Mouse (Mus musculus): ENCODE data around the gene Plekhh1.
A peak's percentile ranks its signal among the peaks of the same experiment; 100 is the strongest.

Plekhh1 gene

GRCm38 (mm10) chr12:79028911-79029861 lies at the start of gene Plekhh1:
Plekhh1 (plus strand) TSS chr12:79029163.
- peak; percentile 24 for DNase-seq (ENCODE audit: low read depth)

GRCm38 (mm10) chr12:78980683-78981091 lies 48.3 kb upstream of the Plekhh1 start:
- peak; percentile 8 for DNase-seq (ENCODE audit: low read depth)

- no peak for DNase-seq (ENCODE audit: low read depth)
Observed at GRCm38 (mm10) chr12:78981131-78981530, 47.8 kb upstream of the Plekhh1 start.

- DNase-seq (ENCODE audit: low read depth) = peak; percentile 5
Observed at GRCm38 (mm10) chr12:78981938-78982825, 46.8 kb upstream of the Plekhh1 start.

GRCm38 (mm10) chr12:78983296-78984034 lies 45.5 kb upstream of the Plekhh1 start:
- DNase-seq (ENCODE audit: low read depth) = no peak

- peak; percentile 66 for DNase-seq (ENCODE audit: low read depth)
Observed at GRCm38 (mm10) chr12:78984035-78984432, 44.9 kb upstream of the Plekhh1 start.

- DNase-seq (ENCODE audit: low read depth) = no peak
Observed at GRCm38 (mm10) chr12:78987581-78988081, 41.3 kb upstream of the Plekhh1 start.

- no peak for DNase-seq (ENCODE audit: low read depth)
Observed at GRCm38 (mm10) chr12:78996271-78996670, 32.7 kb upstream of the Plekhh1 start.

- no peak for DNase-seq (ENCODE audit: low read depth)
Observed at GRCm38 (mm10) chr12:78996711-78997110, 32.3 kb upstream of the Plekhh1 start.

- DNase-seq (ENCODE audit: low read depth) = no peak
Observed at GRCm38 (mm10) chr12:79002406-79002805, 26.6 kb upstream of the Plekhh1 start.

- DNase-seq (ENCODE audit: low read depth) = no peak
Observed at GRCm38 (mm10) chr12:79002978-79003377, 26.0 kb upstream of the Plekhh1 start.

- no peak for DNase-seq (ENCODE audit: low read depth)
Observed at GRCm38 (mm10) chr12:79005456-79005855, 23.5 kb upstream of the Plekhh1 start.

- DNase-seq (ENCODE audit: low read depth) = no peak
Observed at GRCm38 (mm10) chr12:79006076-79006475, 22.9 kb upstream of the Plekhh1 start.

GRCm38 (mm10) chr12:79006478-79007125 lies 22.4 kb upstream of the Plekhh1 start:
- DNase-seq (ENCODE audit: low read depth) = peak; percentile 30

GRCm38 (mm10) chr12:79007126-79007753 lies 21.7 kb upstream of the Plekhh1 start, which contains the start of gene Tmem229b:
Tmem229b (minus strand) TSS chr12:79007627.
- peak; percentile 32 for DNase-seq (ENCODE audit: low read depth)

- no peak for DNase-seq (ENCODE audit: low read depth)
Observed at GRCm38 (mm10) chr12:79010569-79010968, 18.4 kb upstream of the Plekhh1 start.

- DNase-seq (ENCODE audit: low read depth) = no peak
Observed at GRCm38 (mm10) chr12:79016109-79016508, 12.9 kb upstream of the Plekhh1 start.

- no peak for DNase-seq (ENCODE audit: low read depth)
Observed at GRCm38 (mm10) chr12:79017994-79018399, 11.0 kb upstream of the Plekhh1 start.

- DNase-seq (ENCODE audit: low read depth) = no peak
Observed at GRCm38 (mm10) chr12:79021902-79022301, 7.1 kb upstream of the Plekhh1 start.

GRCm38 (mm10) chr12:79022882-79023281 lies 6.1 kb upstream of the Plekhh1 start:
- peak; percentile 77 for DNase-seq (ENCODE audit: low read depth)
